Mouse (Mus musculus) midbrain, embryonic 13.5 days (tissue): ENCODE measurements around the gene Zbtb48. TPM values are rescaled to one million over a fixed set of nuclear protein-coding genes. Genes with fewer than 3 reads are reported as not detected.

ENCODE experiments used
- ATAC-seq: fragments of 200-750 bp; cut with Nextera tagmentation; 2 replicates; pipeline ENCODE4 v1.8.0; 2017; ENCODE audit warnings: mild to moderate bottlenecking, moderate TSS enrichment, moderate library complexity
- H3K27ac ChIP-seq: fragments of 300-500 bp; sonication (generic); 2 replicates; pipeline ENCODE4 v1.5.1; 2015; ENCODE audit warnings: inconsistent platforms, mild to moderate bottlenecking, moderate library complexity
- H3K27me3 ChIP-seq: fragments of 300-500 bp; sonication (generic); 2 replicates; pipeline ENCODE4 v1.6.1; 2015; ENCODE audit warnings: mild to moderate bottlenecking, inconsistent platforms
- H3K36me3 ChIP-seq: fragments of 300-500 bp; sonication (generic); 2 replicates; pipeline ENCODE4 v1.6.1; 2015; ENCODE audit warnings: mild to moderate bottlenecking, inconsistent platforms
- H3K4me1 ChIP-seq: fragments of 300-500 bp; sonication (generic); replicated peaks from 2 replicates; pipeline ENCODE4 v1.6.1; 2015; ENCODE audit warnings: inconsistent platforms
- H3K4me2 ChIP-seq: fragments of 300-500 bp; sonication (generic); replicated peaks from 2 replicates; pipeline ENCODE4 v1.6.1; 2015; ENCODE audit warnings: moderate library complexity, mild to moderate bottlenecking, inconsistent platforms
- H3K4me3 ChIP-seq: fragments of 300-500 bp; sonication (generic); replicated peaks from 2 replicates; pipeline ENCODE4 v1.5.1; 2015; ENCODE audit warnings: mild to moderate bottlenecking, inconsistent platforms
- H3K9ac ChIP-seq: fragments of 300-500 bp; sonication (generic); replicated peaks from 2 replicates; pipeline ENCODE4 v1.6.1; 2015; ENCODE audit warnings: mild to moderate bottlenecking, inconsistent platforms
- H3K9me3 ChIP-seq: fragments of 300-500 bp; sonication (generic); 2 replicates; pipeline ENCODE4 v1.6.1; 2016; ENCODE audit warnings: mild to moderate bottlenecking, inconsistent platforms
- WGBS: fragments of 180-500 bp; shearing (Covaris S2); methylation state at CpG from one replicate; pipeline ENCODE4 v1.1.7; 2015; 5-methylcytosine and 5-hydroxymethylcytosine counted together
- polyA plus RNA-seq: library from polyadenylated mRNA; unstranded; fragments of >200 nt; fragmentation: Nextera tagmentation; extraction: Ambion mirVana; gene quantifications from 2 replicates; pipeline ENCODE4 v1.2.1, GENCODE M21; 2015

The Zbtb48 gene
- polyA plus RNA-seq, 1 experiment from 2014 or later: 17.9 TPM

DNA sequence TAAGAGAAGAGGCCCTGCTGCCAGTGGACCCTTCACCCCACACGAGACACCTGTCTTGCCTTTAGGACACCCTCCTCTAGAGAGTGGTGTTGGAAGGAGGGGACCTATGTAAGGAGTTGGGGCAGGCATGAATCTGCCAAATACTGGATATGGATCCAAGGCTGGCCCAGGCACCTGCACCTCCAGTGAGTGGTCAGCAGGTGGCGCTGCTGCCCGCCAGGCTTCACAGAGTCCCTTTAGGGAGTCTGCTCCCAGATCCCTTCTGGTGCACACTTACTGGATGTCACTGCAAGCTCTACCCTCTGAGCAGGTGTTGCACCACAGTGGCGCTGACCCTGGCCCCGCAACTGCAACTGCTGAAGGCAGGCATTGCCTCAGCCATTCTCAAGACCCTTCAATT, 46.1 kb downstream of the Zbtb48 start:
- peak; percentile 69 for ATAC-seq
- Histone ChIP-seq H3K4me2 (no peak overlapping the region), H3K27ac (no peak overlapping the region), H3K9ac (no peak overlapping the region), H3K27me3 (no peaks in the 10 kb centered on the region), H3K9me3 (no peaks in the 10 kb centered on the region), H3K4me3 (no peak overlapping the region), H3K36me3 (peaks cover 41% of the 10 kb centered on the region), H3K4me1 (peaks cover 8% of the 10 kb centered on the region; the same call in 1 of the 2 replicates)
- 8% methylated on average over 5 of the region's 5 CpGs for WGBS

DNA sequence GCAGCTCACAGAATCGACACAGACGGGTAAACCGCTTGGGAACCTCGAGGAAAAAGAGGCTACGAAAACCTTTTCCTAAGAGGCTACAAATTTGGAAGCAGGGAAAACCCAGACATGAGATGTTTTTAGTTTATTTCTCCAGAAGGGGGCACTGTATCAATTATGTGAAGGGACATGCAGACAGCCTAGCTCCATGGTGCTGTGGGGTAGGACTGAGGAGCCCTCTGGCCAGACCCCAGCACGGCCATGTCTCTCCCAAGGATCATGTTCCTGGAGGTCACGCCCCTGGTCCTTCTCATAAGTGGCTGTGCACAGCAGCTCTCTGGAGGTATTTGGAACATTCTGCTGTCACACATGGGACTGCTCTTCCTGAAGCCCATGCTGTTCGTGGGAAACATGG, 46.8 kb downstream of the Zbtb48 start:
- no peak; the same call in 1 of the 2 replicates for ATAC-seq
- no peaks in the 10 kb centered on the region for H3K27me3 ChIP-seq
- H3K9me3 ChIP-seq: no peaks in the 10 kb centered on the region
- no peak overlapping the region for H3K27ac ChIP-seq
- H3K36me3 ChIP-seq: peaks cover 42% of the 10 kb centered on the region
- no peak overlapping the region for H3K9ac ChIP-seq
- H3K4me3 ChIP-seq: no peak overlapping the region
- H3K4me2 ChIP-seq: no peak overlapping the region
- 76% methylated on average over 8 of the region's 8 CpGs for WGBS
- H3K4me1 ChIP-seq: peaks cover 4% of the 10 kb centered on the region; the same call in 1 of the 2 replicates

DNA sequence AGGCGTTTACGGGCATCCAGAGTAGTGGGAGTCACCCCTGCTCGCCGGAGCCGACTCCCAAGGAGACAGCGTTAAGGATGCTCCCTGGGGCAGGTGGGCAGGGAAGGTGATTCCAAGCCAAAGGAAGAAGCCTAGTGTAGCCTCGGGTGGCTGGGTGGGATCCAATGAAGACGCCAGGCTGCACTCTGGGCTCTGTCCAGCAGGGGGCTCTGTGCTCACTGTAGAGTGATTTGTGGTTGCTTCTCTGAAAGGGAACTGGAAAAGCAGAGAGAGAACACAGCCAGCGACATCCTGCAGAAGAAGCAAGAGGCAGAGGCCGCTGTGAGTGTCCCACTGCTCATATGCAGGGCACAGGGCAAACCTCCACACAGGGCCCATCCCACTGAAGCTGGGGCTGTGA, 49.7 kb downstream of the Zbtb48 start:
- no peak overlapping the region for H3K27ac ChIP-seq
- WGBS: 43% methylated on average over 10 of the region's 10 CpGs
- peaks cover 63% of the 10 kb centered on the region for H3K36me3 ChIP-seq
- ATAC-seq: peak; percentile 22; the same call in 1 of the 2 replicates
- no peak overlapping the region for H3K4me2 ChIP-seq
- H3K9me3 ChIP-seq: no peaks in the 10 kb centered on the region
- H3K9ac ChIP-seq: no peak overlapping the region
- H3K4me3 ChIP-seq: no peak overlapping the region
- peaks cover 4% of the 10 kb centered on the region; the same call in 1 of the 2 replicates for H3K4me1 ChIP-seq
- no peaks in the 10 kb centered on the region for H3K27me3 ChIP-seq

DNA sequence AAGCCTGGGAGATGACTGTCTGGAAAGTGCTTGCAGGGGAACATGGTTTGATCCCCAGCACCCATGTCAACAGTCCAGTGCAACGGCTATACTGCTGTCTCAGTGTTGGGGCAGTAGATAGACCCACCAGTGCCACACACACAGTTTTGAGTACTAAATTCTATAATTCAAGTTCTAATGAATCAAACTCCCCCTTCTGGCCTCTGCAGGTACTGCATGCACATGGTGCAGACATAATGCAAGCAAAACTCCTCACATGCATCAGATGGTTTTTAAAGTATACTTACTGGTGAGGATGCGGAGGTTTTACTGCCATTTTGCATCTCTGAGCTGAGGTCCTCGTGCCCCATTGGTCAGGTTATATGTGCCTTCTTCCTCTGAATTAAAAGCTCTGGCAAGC, 52.0 kb downstream of the Zbtb48 start:
- Histone ChIP-seq H3K27ac (no peak overlapping the region), H3K4me3 (no peak overlapping the region), H3K9ac (no peak overlapping the region), H3K36me3 (peaks cover 65% of the 10 kb centered on the region), H3K27me3 (no peaks in the 10 kb centered on the region), H3K4me2 (no peak overlapping the region), H3K9me3 (no peaks in the 10 kb centered on the region), H3K4me1 (no peaks in the 10 kb centered on the region)
- WGBS: 94% methylated on average over 3 of the region's 3 CpGs
- ATAC-seq: no peak

DNA sequence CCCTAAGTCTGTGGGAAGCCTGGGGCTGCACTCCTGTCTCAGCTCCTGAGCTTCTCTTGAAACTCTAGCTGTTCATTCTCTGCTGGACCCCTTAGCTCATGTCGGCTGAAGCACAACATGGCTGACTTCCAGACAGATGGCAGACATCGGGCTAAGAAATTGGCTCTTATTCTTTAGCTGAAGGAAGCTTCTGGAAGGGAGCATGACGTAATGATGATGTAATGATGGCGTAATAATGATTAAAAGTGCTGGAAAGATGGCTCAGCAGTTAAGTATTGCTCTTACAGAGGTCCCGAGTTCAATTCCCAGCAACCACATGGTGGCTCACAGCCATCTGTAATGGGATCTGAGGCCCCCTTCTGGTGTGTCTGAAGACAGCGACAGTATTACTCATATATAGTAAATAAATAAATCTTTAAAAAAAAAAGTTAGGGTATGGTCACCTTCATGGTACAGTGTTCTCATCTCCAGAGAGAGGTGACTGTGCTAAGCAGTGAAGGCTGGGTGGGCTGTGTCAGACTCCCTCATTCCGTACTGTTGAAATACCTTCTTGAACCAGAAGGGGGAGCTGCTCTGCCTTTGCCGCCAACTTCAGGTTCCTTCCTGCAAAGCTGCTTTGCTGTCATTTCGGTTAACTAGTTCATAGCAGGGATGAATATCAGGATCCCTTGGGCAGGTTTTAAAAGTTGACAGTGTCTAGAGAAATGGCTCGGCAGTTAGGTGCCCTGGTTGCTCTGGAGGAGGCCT, 55.1 kb downstream of the Zbtb48 start:
- Histone ChIP-seq H3K27ac (no peak overlapping the region), H3K36me3 (peaks cover 74% of the 10 kb centered on the region), H3K4me2 (no peak overlapping the region), H3K4me1 (peaks cover 10% of the 10 kb centered on the region; the same call in 1 of the 2 replicates), H3K9me3 (no peaks in the 10 kb centered on the region), H3K4me3 (no peak overlapping the region), H3K27me3 (no peaks in the 10 kb centered on the region), H3K9ac (no peak overlapping the region)
- 70% methylated on average over 10 of the region's 10 CpGs for WGBS
- no peak for ATAC-seq

Other genes with a start within 250 kb of the Zbtb48 start
- gene Camta1, start 165.8 kb downstream of the Zbtb48 start, polyA plus RNA-seq: 161 and 163 TPM in 2 replicates
- 88.0 and 89.2 TPM in 2 replicates for gene Dnajc11, start 94.0 kb downstream of the Zbtb48 start, polyA plus RNA-seq
- 34.7 and 38.0 TPM in 2 replicates for gene Thap3, start 38.7 kb downstream of the Zbtb48 start, polyA plus RNA-seq
- gene Phf13, start 31.4 kb downstream of the Zbtb48 start, polyA plus RNA-seq: 17.5 and 17.7 TPM in 2 replicates
- 2.0 and 3.0 TPM in 2 replicates for gene Klhl21, start 18.9 kb downstream of the Zbtb48 start, polyA plus RNA-seq
- 0.86 and 1.4 TPM in 2 replicates for gene Tas1r1, start 10.9 kb upstream of the Zbtb48 start, polyA plus RNA-seq
- 24.3 and 26.0 TPM in 2 replicates for gene Nol9, start 11.7 kb upstream of the Zbtb48 start, polyA plus RNA-seq
- gene Plekhg5, start 44.8 kb upstream of the Zbtb48 start, polyA plus RNA-seq: 8.4 and 8.5 TPM in 2 replicates
- 0.87 and 0.97 TPM in 2 replicates for gene Tnfrsf25, start 88.3 kb upstream of the Zbtb48 start, polyA plus RNA-seq
- 0.07 TPM in 1 of 2 replicates, not detected in the other for gene Espn, start 124.7 kb upstream of the Zbtb48 start, polyA plus RNA-seq
- 0.26 and 0.28 TPM in 2 replicates for gene Hes2, start 131.2 kb upstream of the Zbtb48 start, polyA plus RNA-seq
- gene Acot7, start 150.5 kb upstream of the Zbtb48 start, polyA plus RNA-seq: 206 and 218 TPM in 2 replicates
- gene Gpr153, start 246.6 kb upstream of the Zbtb48 start, polyA plus RNA-seq: 6.0 and 8.1 TPM in 2 replicates